Mouse (Mus musculus): ENCODE data around the gene Capn12.

Gene Capn12

DNA sequence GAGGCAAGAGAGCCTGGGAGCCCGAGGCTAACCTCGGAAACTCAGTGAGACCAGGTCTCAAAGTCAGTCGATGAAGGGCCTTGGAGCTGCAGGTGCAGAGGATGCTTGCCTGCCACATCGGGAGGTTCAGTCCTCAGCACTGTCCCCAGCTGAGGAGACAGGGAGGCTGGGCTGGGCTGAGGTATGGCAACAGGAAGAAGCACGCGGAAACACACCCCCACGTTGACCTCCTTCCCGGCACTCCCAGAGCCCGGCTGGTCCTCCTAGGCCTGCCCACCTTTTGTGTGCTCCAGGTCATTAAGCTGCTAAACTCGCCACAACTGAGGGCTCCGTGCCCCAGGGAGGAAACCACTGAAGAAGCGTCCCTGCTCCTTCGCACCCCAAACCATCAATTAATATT, at the start of gene Capn12:
Capn12 (plus strand) TSS at position 224 of the 400 bp plus-strand sequence.
- DNase-seq (ENCODE audit: low spot score in 2 of 2), result no peak

DNA sequence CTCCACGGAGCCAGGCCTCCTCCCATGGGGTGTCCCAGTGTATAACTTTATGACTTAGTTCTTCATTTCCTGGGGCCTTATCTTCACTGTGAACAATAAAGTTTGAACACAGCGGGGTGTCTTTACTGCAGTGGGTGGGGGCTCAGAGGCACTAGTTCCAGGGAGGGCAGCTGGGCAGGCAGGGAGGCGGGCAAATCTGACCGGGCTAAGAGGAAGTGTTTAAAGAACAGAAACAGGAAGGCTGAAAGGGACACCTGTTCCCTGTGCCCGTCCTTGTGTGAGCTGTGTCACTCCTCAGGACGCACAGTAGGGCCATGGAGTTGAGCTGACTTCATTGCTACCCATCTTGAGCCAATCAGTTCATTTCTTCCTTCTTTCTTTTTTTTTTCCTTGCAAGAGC, 49.1 kb upstream of the Capn12 start:
- no peak for DNase-seq (ENCODE audit: low spot score in 2 of 2)

DNA sequence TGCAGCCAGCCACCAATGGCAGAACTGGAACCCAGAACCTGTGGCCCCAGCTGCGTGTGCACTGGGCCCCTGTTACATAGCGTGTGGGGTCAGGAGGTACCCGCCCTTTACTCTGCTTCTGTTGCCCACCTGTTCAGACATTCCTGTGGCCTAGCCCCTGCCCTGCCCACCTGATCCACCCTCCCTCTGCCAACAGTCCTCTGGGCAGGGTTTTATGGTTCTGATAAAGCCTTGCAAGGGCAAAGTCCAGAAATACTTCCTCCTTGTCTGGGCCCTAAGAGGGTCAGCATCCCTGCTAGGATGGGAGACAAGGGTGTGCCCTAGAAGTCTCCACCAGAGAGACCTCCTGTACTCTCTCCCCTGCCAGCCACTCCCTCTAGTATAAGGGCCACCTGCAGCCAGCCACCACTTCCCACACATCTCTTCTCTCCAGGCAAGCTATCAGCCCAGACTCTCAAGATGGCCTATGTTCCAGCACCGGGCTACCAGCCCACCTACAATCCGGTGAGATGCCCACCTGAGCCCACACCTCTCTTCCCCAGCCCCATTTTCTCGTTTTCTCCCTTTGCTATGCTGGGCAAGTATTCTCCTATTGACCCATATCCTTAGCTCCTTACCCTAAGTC, 47.4 kb upstream of the Capn12 start, which contains the start of gene Lgals4:
Lgals4 (plus strand) TSS at position 132 of the 625 bp plus-strand sequence.
- DNase-seq (ENCODE audit: low spot score in 2 of 2), result no peak

DNA sequence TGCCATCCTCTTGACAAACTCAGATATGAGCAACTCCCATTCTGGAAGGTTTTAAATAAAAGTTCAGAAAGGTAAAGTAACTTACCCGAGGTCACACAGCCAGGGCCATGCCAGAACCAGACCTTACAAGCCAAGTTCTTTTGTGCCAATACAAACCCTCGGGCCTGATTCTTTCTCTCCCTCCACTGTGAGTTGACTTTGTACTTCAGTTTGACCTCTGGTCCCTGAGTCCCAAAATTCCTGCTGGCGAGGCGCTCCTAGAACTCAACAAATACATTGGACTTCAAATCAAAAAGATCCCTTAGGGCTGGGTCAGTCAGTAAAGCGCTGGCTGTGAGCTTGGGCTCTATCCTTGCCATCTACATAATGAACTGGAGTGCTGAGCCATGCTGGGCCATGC, 44.3 kb upstream of the Capn12 start:
- DNase-seq (ENCODE audit: low spot score in 2 of 2), result no peak

DNA sequence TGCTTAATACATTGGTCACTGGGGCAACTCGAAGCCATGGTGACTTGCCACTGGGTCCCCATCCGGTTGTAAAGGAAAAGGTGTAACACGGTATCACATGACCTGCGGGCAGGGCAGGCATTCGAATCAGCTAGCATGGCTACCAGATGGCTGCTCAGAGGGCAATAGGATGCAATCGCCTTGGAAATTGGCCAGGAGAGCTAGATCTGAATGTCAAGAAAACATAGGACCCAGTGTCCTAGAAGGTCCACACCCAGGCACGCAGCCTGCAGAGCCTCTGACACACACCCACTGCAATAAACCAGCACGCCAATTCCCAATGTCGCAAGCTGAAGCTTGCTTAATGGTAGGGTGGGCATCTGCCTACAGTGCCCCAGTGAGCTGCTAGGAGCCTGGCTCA, 42.9 kb upstream of the Capn12 start:
- no peak for DNase-seq (ENCODE audit: low spot score in 2 of 2)

DNA sequence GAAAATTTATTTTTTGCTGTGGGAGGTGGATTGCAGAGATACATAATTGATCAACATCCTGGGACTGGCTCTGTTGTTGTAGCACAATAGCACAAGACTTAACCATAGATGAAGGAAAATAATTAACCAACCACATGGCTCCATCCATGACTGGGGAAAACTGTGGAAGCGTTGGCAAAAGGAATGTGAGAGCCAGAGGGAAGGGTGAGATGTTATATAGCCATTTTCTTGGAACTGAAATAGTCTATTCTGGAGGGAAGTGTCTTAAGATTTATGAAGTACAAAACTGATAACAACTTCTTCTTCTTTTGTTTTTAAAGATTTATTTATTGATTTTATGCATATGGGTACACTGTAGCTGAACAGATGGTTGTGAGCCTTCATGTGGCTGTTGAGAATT, 33.9 kb upstream of the Capn12 start:
- no peak for DNase-seq (ENCODE audit: low spot score in 2 of 2)

DNA sequence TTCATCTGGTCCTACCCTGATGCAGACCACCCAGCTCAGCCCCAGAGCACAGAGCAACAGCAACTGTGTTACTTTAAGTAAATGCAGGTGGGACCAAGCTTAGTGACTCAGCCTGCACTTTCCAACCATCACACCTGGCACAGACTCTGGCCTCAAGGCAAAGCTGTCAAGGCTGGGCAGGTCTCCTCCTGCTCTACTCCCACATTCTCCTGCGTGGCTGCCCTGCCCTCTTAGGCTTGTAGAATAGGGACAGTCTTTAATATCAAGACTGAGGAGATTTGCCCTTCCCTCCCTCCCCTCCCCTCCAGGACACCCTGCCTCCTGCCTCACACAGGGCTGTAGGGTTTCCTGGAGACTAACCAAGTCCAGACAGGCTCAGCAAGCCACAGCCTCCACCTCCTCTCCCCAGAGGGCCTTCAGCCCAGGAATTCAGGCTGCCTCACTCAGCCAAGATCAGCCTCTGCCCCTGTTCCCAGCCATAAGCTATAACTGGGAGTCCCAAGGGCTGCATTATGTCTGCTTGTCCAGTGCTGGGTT, 31.5 kb upstream of the Capn12 start:
- no peak for DNase-seq (ENCODE audit: low spot score in 2 of 2)

DNA sequence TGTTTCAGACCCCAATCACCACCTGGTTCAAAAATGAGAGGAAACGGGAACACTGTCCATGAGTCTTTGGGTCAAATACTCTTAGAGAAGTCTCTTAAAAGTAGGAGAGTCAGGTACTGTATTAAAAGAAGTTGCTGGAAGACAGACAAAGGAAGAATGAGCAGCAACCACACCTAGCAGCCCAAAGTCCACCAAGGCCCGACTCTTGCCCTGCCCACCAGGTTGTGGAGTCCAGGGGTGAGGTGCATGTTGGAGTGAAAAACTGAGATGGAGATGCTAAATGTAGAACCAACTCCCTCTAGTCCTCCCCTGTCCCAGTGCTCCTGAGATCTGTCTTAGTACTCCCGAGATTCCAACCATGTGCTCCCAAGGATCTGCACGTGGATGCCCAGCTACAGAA, 30.6 kb upstream of the Capn12 start:
- no peak for DNase-seq (ENCODE audit: low spot score in 2 of 2)

DNA sequence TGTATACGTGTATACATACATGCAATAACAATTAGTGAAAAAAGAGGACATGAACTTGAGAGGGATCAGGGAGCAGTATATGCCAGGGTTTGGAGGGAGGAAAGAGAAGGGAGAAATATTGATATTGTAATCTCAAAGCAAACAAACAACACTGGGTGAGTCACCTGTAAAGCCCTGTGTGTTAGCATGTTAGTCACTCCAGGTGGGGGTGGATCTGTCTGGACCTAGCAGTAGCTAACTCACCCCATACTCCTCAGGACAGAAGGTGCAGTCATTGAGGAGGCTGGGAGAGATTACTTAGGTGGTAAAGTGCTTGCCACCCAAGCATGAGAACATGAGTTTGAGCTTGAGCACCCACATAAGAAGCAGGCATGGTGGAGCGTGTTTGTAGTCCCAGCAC, 21.3 kb upstream of the Capn12 start:
- no peak for DNase-seq (ENCODE audit: low spot score in 2 of 2)

DNA sequence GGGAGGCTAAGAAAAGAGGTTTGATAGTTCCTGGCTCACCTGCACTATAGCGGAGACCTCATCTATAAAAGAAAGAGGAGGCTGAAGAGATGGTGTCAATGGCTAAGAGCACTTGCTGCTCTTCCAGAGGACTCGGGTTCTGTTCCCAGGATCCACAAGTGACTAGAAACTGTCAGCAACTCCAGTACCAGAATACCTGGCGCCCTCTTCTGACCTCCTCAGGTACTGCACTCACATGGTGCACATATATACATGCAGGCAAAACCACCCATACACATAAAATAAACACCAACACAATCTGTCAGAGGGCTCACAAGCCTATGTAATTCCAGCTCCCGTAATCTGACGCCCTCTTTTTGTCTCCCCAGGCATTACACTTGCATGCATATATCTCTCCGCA, 20.3 kb upstream of the Capn12 start:
- DNase-seq (ENCODE audit: low spot score in 2 of 2), result no peak

DNA sequence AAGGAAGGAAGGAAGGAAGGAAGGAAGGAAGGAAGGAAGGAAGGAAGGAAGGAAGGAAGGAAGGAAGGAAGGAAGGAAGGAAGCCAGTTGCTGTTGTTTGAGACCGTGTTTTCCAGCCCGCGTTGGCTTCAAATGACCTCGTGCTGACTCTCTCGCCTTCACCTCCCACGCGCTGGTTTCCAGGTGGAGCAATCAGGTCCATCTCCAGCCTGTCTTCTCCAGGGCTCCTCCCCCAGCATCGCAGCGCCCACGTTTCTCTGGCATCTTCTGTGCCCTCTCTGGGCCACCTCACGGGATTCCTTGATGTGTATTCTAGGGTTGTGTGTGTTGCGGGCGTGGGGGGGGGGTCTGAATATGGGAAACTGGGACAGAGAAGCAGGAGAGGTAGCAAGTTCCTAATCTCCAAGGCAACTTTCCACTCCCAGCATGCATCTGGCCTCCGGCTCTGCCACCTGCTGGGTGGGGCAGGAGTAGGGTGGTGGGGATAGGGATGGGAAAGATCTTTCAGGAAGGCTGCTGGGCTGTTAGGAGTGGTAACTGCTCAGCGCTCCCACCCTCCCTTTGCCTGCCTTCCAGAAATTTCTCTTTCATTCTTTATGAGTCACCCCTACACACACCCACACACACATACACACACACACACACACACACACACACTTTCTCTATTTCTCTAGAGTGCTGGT, 18.3 kb upstream of the Capn12 start:
- peak; percentile 40 to 73 for DNase-seq (ENCODE audit: low spot score in 2 of 2)

DNA sequence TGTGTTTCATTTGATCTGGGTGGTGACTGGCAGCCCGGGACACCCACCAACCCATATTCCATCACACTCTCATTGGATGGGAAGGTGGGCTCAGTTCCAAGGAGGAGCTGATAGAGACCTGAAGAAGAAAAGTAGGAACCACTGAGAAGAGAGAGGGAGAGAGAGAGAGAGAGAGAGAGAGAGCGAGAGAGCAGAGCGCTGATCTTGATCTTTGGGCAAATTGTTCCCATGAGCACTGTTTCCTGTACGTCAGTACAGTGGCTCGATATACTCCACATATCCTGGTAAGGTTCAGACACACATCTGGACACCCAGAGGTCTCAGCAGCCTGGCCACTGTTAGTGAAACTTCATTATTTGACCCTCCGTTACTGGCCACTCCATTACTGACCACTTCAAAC, 17.7 kb upstream of the Capn12 start, which contains the start of gene Lgals7:
Lgals7 (plus strand) TSS at position 314 of the 400 bp plus-strand sequence.
- DNase-seq (ENCODE audit: low spot score in 2 of 2), result no peak

DNA sequence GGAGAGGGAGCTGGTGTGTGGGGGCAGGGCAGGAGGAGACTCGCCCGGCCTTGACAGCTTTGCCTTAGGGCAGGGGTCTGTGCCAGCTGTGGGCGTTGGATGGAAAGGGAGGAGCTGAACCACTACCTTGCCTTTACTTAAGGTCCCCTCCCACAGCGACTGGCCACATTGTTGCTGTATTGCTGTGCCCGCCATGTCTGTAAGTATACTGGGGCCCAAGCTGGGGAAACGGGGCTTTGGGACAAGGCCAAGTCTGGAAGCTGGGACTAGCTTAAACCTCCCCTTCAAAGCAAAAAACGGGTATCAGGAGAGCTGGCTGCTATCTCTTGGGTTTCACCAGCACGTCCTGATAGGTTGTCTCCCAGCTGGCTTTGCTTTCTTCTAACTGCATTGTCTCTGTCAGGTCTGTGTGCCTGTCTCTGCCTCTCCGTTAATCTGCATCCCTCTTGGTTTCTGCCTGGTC, 16.9 kb upstream of the Capn12 start:
- DNase-seq (ENCODE audit: low spot score in 2 of 2), result no peak

DNA sequence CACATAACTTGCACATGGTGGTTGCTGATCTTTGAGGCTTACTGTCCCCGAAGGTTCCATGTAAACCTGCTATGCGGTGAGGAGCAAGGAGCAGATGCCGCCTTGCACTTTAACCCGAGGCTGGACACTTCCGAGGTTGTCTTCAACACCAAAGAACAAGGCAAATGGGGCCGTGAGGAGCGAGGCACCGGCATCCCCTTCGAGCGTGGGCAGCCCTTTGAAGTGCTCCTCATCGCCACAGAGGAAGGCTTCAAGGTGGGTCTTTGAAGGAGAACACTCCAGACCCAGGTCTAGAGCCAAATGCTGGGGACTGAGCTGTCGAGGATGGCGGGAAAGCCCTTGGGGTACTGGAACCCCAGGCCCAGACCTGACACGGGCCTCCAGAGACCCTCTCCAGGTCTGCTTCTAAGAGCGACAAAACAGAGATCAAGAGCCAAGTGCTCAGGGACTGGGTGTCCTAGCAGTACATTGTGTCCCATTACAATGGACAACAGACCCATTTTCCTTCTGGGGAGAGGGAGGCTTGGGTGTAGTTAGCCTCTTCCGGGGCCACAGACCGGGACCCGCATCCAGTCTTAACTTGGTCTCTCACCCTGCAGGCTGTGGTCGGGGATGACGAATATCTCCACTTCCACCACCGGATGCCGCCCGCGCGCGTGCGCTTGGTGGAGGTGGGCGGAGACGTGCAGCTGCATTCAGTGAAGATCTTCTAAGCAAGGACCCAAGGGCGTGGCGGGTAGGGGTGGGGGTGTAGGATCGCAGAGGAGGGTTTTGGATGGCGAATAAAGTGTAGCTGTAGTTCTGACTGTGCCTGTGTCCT, 15.5 kb upstream of the Capn12 start:
- peak; percentile 74 to 75 for DNase-seq (ENCODE audit: low spot score in 2 of 2)

DNA sequence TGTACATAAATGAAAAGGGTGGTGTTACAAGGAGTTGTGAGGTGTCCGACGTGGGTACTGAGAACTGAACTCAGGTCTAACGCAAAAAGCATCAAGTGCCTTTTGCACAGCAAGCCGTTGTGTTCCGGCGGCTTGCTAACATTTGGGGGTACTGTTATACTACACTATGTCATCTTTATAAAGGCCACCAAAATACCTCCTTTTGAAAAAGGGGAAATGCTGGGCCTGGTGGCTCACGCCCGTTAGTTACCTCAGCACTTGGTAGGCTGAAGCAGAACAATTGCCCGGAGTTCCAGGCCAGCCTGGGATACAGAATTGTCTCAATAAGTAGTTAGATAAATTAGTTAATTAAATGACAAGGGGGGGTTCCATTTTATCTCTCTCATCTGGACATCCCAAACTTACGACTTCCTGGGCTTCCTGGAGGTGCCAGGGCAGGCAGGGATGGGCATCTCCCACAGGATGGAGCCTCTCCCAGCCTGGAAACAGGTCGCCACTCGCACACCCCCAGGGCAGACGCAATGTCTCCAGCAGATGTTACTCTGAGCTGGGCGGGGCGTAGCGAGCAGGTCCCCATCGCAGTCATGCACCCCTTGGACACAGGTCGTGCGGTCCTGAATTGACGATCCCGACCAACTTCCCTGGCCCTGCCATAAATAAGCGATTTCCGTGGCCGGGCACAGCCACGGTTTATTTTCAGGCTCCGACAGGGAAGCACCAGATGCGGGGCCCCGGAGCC, 14.3 kb upstream of the Capn12 start:
- DNase-seq (ENCODE audit: low spot score in 2 of 2), result no peak

DNA sequence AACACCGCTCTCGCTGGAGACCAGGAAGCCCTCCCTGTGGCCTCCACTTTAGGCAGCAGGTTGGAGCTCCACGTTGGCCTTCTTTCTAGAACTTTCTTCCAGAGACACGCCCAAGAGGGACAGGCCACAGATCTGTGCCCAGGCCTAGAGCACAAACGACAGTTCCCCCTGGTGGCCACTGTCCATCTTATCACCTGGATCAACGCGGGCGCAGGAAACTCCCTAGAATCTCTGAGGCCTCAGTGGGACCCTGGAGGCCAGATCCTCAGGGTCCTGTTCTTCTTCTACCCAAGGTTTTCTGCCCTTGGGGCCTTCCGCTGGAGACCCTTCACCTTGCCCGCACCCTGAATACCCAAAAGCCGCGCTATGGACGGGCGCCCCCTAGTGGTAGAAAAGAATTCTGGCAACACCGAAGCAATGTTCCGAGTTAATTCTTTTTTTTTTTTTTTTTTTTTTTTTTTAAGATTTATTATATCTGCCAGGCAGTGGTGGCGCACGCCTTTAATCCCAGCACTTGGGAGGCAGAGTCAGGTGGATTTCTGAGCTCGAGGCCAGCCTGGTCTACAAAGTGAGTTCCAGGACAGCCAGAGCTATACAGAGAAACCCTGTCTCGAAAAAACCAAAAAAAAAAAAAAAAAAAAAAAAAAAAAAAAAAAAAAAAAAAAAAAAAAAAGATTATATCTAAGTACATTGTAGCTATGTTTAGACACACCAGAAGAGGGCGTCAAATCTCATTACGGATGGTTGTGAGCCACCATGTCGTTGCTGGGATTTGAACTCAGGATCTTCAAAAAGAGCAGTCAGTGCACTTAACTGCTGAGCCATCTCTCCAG, 13.5 kb upstream of the Capn12 start:
- DNase-seq (ENCODE audit: low spot score in 2 of 2), result peak in 1 of 2 experiments; percentile 35

DNA sequence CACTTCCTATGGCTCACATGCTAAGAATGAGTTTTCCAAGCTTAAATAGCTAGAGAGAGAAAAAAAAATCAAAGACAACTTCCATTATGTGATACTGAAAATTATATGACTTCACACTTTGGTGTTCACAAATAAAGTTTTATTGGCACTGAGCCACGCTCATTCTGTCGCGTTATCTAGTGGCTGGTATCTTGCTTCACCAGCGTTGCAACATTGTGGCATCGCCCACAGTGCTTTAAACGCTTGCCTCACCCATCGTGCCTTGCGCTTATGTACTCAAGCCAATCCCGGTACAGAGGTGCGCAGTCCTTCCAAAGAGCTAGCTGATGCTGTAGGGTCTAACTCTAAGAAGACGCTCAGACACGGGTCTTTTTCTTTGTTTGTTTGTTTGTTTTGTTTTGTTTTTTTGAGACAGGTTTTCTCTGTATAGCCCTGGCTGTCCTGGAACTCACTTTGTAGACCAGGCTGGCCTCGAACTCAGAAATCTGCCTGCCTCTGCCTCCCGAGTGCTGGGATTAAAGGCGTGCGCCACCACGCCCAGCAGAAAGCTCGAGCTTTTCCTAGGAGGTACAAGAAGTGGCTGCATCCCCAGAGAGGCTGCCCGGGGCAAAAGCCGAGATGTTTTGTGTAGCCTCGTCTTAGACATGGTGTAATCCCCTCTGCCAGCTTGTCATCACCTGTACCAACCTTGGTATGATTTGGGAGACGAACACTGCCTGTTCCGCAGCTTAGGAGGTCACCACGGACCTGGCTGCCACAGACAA, 10.1 kb upstream of the Capn12 start:
- DNase-seq (ENCODE audit: low spot score in 2 of 2), result no peak

DNA sequence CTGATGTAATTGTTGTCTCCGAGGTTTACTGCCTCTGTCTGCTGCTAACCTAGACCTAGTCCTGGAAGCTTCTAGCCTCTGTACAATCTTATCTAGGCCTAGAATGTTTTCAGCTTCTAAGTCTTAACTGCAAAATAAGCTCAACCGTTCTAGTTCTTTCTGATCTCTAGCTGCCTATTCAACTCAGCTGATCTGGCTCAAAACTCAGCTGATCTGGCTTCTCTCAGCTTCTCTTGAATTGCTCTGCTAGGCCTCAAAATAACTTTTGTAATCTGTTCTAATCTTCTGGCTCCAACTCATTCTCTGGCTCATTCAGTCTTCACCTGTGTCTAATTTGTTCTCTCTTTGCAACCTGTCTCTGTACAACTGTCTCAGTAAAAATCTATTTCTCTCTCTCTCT, 6.7 kb upstream of the Capn12 start:
- DNase-seq (ENCODE audit: low spot score in 2 of 2), result no peak

DNA sequence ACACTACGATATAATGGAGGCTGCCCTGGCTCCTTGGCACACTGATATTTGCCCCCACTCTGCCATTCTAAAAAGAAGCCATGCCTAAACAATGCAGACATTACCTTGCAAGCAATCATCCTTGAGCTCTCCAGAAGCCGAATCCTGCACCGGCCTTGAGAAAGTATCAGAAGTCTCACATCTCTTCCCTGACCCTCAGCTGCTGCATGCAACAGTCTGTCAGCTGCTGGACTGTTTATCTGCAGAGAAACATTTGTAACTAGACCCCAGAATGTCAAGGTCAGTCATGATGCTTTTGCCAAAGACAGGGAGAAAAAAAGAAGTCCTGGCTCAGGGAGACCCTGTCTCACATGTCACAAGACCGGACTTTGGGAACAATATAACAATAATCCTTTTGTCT, 5.1 kb upstream of the Capn12 start:
- DNase-seq (ENCODE audit: low spot score in 2 of 2), result no peak

DNA sequence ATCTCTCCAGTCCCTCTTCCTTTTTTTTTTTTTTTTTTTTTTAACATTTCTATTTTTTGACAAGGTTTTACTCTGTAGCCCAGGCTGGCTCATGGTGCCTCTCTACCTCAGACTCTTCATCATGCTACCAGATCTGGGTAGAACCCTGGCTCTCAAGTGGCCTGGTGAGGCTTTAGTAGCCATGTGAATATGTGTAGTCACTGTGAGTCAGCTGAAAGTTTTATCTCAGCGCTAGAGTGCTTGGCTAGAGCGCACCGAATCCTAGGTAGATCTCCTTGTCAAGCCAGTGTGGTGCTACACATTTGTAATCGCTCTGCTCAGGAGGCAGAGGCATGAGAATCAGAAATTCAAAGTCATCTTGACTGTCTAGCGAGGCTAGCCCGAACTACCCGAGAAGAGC, 4.1 kb upstream of the Capn12 start:
- no peak for DNase-seq (ENCODE audit: low spot score in 2 of 2)
